In genomic region chr6:32512010-32512409, GRCm38 (mm10) we compare ENCODE assay signal across 14 mouse cellular contexts.
DNase-seq lines count a peak whose midpoint lies in the region; ATAC-seq and TF ChIP-seq lines count a peak whose summit lies in the region.
"Had no signal": no experiment of that assay in that cellular context is flagged by ENCODE, and none has a peak within 500 bp of the region (broad histone marks: within the 10 kb centered on the region; RNA-seq: fewer than 3 reads in every experiment).

No protein-coding gene starts in this region.

- TF ChIP-seq CTCF in kidney, postnatal 0 days (IDR thresholded peaks at IDR 0.05; ENCODE audit: low read depth) = no peak

- no peaks in the 10 kb centered on the region for H3K27me3 ChIP-seq in kidney, postnatal 0 days (ENCODE audit: insufficient read depth, low read length)
- H3K27me3 ChIP-seq in kidney, embryonic 16.5 days (ENCODE audit: insufficient read depth, low read length) = no peaks in the 10 kb centered on the region
- no peaks in the 10 kb centered on the region for H3K27me3 ChIP-seq in neural tube, embryonic 15.5 days (replicated peaks)
- no peaks in the 10 kb centered on the region for H3K27me3 ChIP-seq in midbrain, embryonic 14.5 days (ENCODE audit: control insufficient read depth, insufficient read depth, low read length)

- 68% methylated on average over 1 of the region's 1 CpGs for WGBS in kidney, postnatal 0 days
- 85% methylated on average over 1 of the region's 1 CpGs for WGBS in kidney, embryonic 16.5 days
- WGBS in neural tube, embryonic 15.5 days = 80% methylated on average over 1 of the region's 1 CpGs
- 87% methylated on average over 1 of the region's 1 CpGs for WGBS in midbrain, embryonic 14.5 days

- no peaks in the 10 kb centered on the region for H3K36me3 ChIP-seq in kidney, postnatal 0 days (ENCODE audit: insufficient read depth, low read length)
- no peaks in the 10 kb centered on the region for H3K36me3 ChIP-seq in kidney, embryonic 16.5 days (ENCODE audit: insufficient read depth, low read length)
- H3K36me3 ChIP-seq in neural tube, embryonic 15.5 days = peaks cover 15% of the 10 kb centered on the region
- peaks cover 5% of the 10 kb centered on the region; the same call in 1 of the 2 replicates for H3K36me3 ChIP-seq in midbrain, embryonic 14.5 days (ENCODE audit: control insufficient read depth, insufficient read depth, low read length)

- no peak overlapping the region for H3K4me3 ChIP-seq in kidney, postnatal 0 days (replicated peaks; ENCODE audit: low read depth, low read length)
- H3K4me3 ChIP-seq in kidney, embryonic 16.5 days (ENCODE audit: low read length) = no peak overlapping the region
- no peak overlapping the region for H3K4me3 ChIP-seq in neural tube, embryonic 15.5 days (replicated peaks)
- no peak overlapping the region for H3K4me3 ChIP-seq in midbrain, embryonic 14.5 days (replicated peaks; ENCODE audit: low read depth, low read length)

- no peak for ATAC-seq in kidney, postnatal 0 days (replicated peaks; ENCODE audit: low FRiP score, low read depth)
- ATAC-seq in kidney, embryonic 16.5 days (ENCODE audit: low FRiP score, low TSS enrichment) = no peak
- no peak for ATAC-seq in neural tube, embryonic 15.5 days (ENCODE audit: low FRiP score)
- ATAC-seq in midbrain, embryonic 14.5 days (ENCODE audit: low FRiP score, low TSS enrichment) = no peak
- ATAC-seq: activated CD4-positive, CD25-positive, alpha-beta regulatory T cell, adult 4 months; intestine, postnatal 0 days had no signal

- H3K27ac ChIP-seq in kidney, postnatal 0 days = peak overlapping the region; percentile 47; the same call in 1 of the 2 replicates
- H3K27ac ChIP-seq in kidney, embryonic 16.5 days (ENCODE audit: low read length) = no peak overlapping the region
- no peak overlapping the region for H3K27ac ChIP-seq in neural tube, embryonic 15.5 days (replicated peaks)
- H3K27ac ChIP-seq in midbrain, embryonic 14.5 days (replicated peaks; ENCODE audit: low read depth, low read length) = no peak overlapping the region

- no peak overlapping the region for H3K9ac ChIP-seq in kidney, postnatal 0 days (ENCODE audit: low read depth, low read length)
- no peak overlapping the region for H3K9ac ChIP-seq in kidney, embryonic 16.5 days (replicated peaks; ENCODE audit: low read length)
- no peak overlapping the region for H3K9ac ChIP-seq in neural tube, embryonic 15.5 days (replicated peaks)
- no peak overlapping the region for H3K9ac ChIP-seq in midbrain, embryonic 14.5 days (replicated peaks; ENCODE audit: low read length)

- H3K9me3 ChIP-seq in kidney, postnatal 0 days (replicated peaks; ENCODE audit: low read length) = no peaks in the 10 kb centered on the region
- no peaks in the 10 kb centered on the region for H3K9me3 ChIP-seq in kidney, embryonic 16.5 days (ENCODE audit: low read length)
- no peaks in the 10 kb centered on the region for H3K9me3 ChIP-seq in neural tube, embryonic 15.5 days (replicated peaks)
- no peaks in the 10 kb centered on the region for H3K9me3 ChIP-seq in midbrain, embryonic 14.5 days (ENCODE audit: control insufficient read depth, low read length)

- no peak overlapping the region for H3K4me2 ChIP-seq in kidney, postnatal 0 days (ENCODE audit: low read length)
- no peak overlapping the region for H3K4me2 ChIP-seq in kidney, embryonic 16.5 days (replicated peaks; ENCODE audit: low read depth, low read length)
- H3K4me2 ChIP-seq in neural tube, embryonic 15.5 days = no peak overlapping the region
- H3K4me2 ChIP-seq in midbrain, embryonic 14.5 days (ENCODE audit: low read length) = no peak overlapping the region

- H3K4me1 ChIP-seq in kidney, postnatal 0 days (replicated peaks; ENCODE audit: insufficient read depth, low read length) = no peaks in the 10 kb centered on the region
- H3K4me1 ChIP-seq in kidney, embryonic 16.5 days (ENCODE audit: insufficient read depth, low read length) = no peaks in the 10 kb centered on the region
- H3K4me1 ChIP-seq in neural tube, embryonic 15.5 days = peaks cover 27% of the 10 kb centered on the region
- 0 out of 2 replicates have a peak, but pooled peaks cover 5% of the 10 kb centered on the region for H3K4me1 ChIP-seq in midbrain, embryonic 14.5 days (ENCODE audit: control insufficient read depth, insufficient read depth, low read length)

- peak; percentile 14 for DNase-seq in kidney, postnatal 0 days (ENCODE audit: low spot score)
- peak; percentile 8 for DNase-seq in ES-CJ7 (ENCODE audit: low read depth, low spot score)
- DNase-seq in heart, adult 9 months (ENCODE audit: low spot score in 2 of 2) = peak; percentile 62 to 85
- peak; percentile 42 for DNase-seq in lung, postnatal 10 days
- DNase-seq in midbrain, embryonic 14.5 days = no peak
- no peak for DNase-seq in right cerebral cortex, adult 2 months (ENCODE audit: low spot score in 2 of 2)
- DNase-seq: embryo, embryonic 11 days; gastrocnemius, postnatal 14 days; spleen, adult 18-20 months; thymus, adult 2 months had no signal

Comparison
In these comparisons a context has a peak if more than half of its experiments do, and no peak if none do; other contexts are left out.
1. DNase-seq: peak in kidney, postnatal 0 days (single experiment), ES-CJ7 (single experiment), heart, adult 9 months (2 of 2) and lung, postnatal 10 days (single experiment); none in midbrain, embryonic 14.5 days (single experiment) and right cerebral cortex, adult 2 months (0 of 2).